Comparison of ENCODE assay signal across 19 mouse cellular contexts in genomic region chr16:35178516-35178915, GRCm38 (mm10). TPM values are rescaled to one million over a fixed set of nuclear protein-coding genes. Genes with fewer than 3 reads are reported as not detected.
DNase-seq lines count a peak whose midpoint lies in the region; ATAC-seq and TF ChIP-seq lines count a peak whose summit lies in the region.
"Had no signal": no experiment of that assay in that cellular context is flagged by ENCODE, and none has a peak within 500 bp of the region (broad histone marks: within the 10 kb centered on the region; RNA-seq: fewer than 3 reads in every experiment).

No protein-coding gene starts in this region.

- no peak for TF ChIP-seq EP300 in heart, postnatal 0 days (IDR thresholded peaks at IDR 0.05; ENCODE audit: low read depth)

- no peak for DNase-seq in cerebellum, postnatal 10 days
- no peak for DNase-seq in heart, postnatal 0 days (ENCODE audit: low spot score)
- DNase-seq in heart, postnatal 4 days = no peak
- DNase-seq in midbrain, embryonic 11.5 days (ENCODE audit: low spot score, missing footprints) = peak; percentile 49
- DNase-seq in right cerebral cortex, adult 18-20 months = no peak
- DNase-seq: B cell, adult 2 months; thymus, adult 18-20 months; thymus, postnatal 4 days had no signal

- H3K27ac ChIP-seq in heart, postnatal 0 days (ENCODE audit: low read depth) = peak overlapping the region; percentile 46; the same call in 1 of the 2 replicates
- H3K27ac ChIP-seq in midbrain, embryonic 11.5 days (ENCODE audit: low read depth, low read length) = no peak overlapping the region
- no peak overlapping the region for H3K27ac ChIP-seq in midbrain, embryonic 16.5 days (ENCODE audit: low read length)
- H3K27ac ChIP-seq: embryonic facial prominence, embryonic 13.5 days; forebrain, embryonic 15.5 days; heart, embryonic 10.5 days; hindbrain, embryonic 12.5 days; intestine, embryonic 15.5 days; macrophage; midbrain, embryonic 10.5 days; neural tube, embryonic 12.5 days had no signal

- H3K9ac ChIP-seq in heart, postnatal 0 days (replicated peaks; ENCODE audit: low read depth, low read length) = no peak overlapping the region
- H3K9ac ChIP-seq in midbrain, embryonic 11.5 days (ENCODE audit: low read length) = no peak overlapping the region
- H3K9ac ChIP-seq in midbrain, embryonic 16.5 days (ENCODE audit: low read depth, low read length) = no peak overlapping the region
- H3K9ac ChIP-seq: embryonic facial prominence, embryonic 13.5 days; forebrain, embryonic 15.5 days; hindbrain, embryonic 12.5 days; intestine, embryonic 15.5 days; neural tube, embryonic 12.5 days had no signal

- no peaks in the 10 kb centered on the region for H3K9me3 ChIP-seq in heart, postnatal 0 days (replicated peaks; ENCODE audit: control insufficient read depth, low read length)
- H3K9me3 ChIP-seq in midbrain, embryonic 11.5 days (ENCODE audit: control insufficient read depth, low read length) = no peaks in the 10 kb centered on the region
- no peaks in the 10 kb centered on the region for H3K9me3 ChIP-seq in midbrain, embryonic 16.5 days (replicated peaks; ENCODE audit: control insufficient read depth, low read length, poor library complexity, severe bottlenecking)
- H3K9me3 ChIP-seq: embryonic facial prominence, embryonic 13.5 days; forebrain, embryonic 15.5 days; heart, embryonic 10.5 days; hindbrain, embryonic 12.5 days; intestine, embryonic 15.5 days; midbrain, embryonic 10.5 days; neural tube, embryonic 12.5 days had no signal

- peaks cover 33% of the 10 kb centered on the region for H3K4me1 ChIP-seq in heart, postnatal 0 days (ENCODE audit: control insufficient read depth, insufficient read depth)
- H3K4me1 ChIP-seq in midbrain, embryonic 11.5 days (ENCODE audit: control insufficient read depth, insufficient read depth, low read length) = no peaks in the 10 kb centered on the region
- H3K4me1 ChIP-seq in midbrain, embryonic 16.5 days (ENCODE audit: control insufficient read depth, insufficient read depth, low read length) = peaks cover 8% of the 10 kb centered on the region

- H3K36me3 ChIP-seq in heart, postnatal 0 days (replicated peaks; ENCODE audit: control insufficient read depth, insufficient read depth, low read length) = no peaks in the 10 kb centered on the region
- no peaks in the 10 kb centered on the region for H3K36me3 ChIP-seq in midbrain, embryonic 11.5 days (ENCODE audit: control insufficient read depth, insufficient read depth, low read length)
- H3K36me3 ChIP-seq in midbrain, embryonic 16.5 days (ENCODE audit: control insufficient read depth, insufficient read depth, low read length) = no peaks in the 10 kb centered on the region
- H3K36me3 ChIP-seq: embryonic facial prominence, embryonic 13.5 days; forebrain, embryonic 15.5 days; hindbrain, embryonic 12.5 days; intestine, embryonic 15.5 days; midbrain, embryonic 10.5 days had no signal

- 51% methylated on average over 3 of the region's 3 CpGs for WGBS in heart, postnatal 0 days
- WGBS in midbrain, embryonic 11.5 days = 88% methylated on average over 3 of the region's 3 CpGs
- WGBS in midbrain, embryonic 16.5 days = 82% methylated on average over 3 of the region's 3 CpGs

- no peaks in the 10 kb centered on the region for H3K27me3 ChIP-seq in heart, postnatal 0 days (ENCODE audit: control insufficient read depth, insufficient read depth, low read length)
- H3K27me3 ChIP-seq in midbrain, embryonic 11.5 days (ENCODE audit: control insufficient read depth, insufficient read depth, low read length) = no peaks in the 10 kb centered on the region
- H3K27me3 ChIP-seq in midbrain, embryonic 16.5 days (ENCODE audit: control insufficient read depth, insufficient read depth, low read depth, low read length) = no peaks in the 10 kb centered on the region
- H3K27me3 ChIP-seq: embryonic facial prominence, embryonic 13.5 days; forebrain, embryonic 15.5 days; hindbrain, embryonic 12.5 days; intestine, embryonic 15.5 days; neural tube, embryonic 12.5 days had no signal

- peak; percentile 22; the same call in 1 of the 2 replicates for ATAC-seq in cerebellum, adult (ENCODE audit: insufficient number of reproducible peaks, low FRiP score, low TSS enrichment)
- no peak for ATAC-seq in heart, postnatal 0 days (ENCODE audit: insufficient read depth, low read depth)
- no peak for ATAC-seq in midbrain, embryonic 11.5 days (ENCODE audit: low FRiP score)
- no peak for ATAC-seq in midbrain, embryonic 16.5 days
- ATAC-seq: forebrain, embryonic 15.5 days; intestine, embryonic 15.5 days had no signal

- H3K4me2 ChIP-seq in heart, postnatal 0 days (ENCODE audit: low read depth, low read length) = no peak overlapping the region
- H3K4me2 ChIP-seq in midbrain, embryonic 11.5 days = no peak overlapping the region
- no peak overlapping the region for H3K4me2 ChIP-seq in midbrain, embryonic 16.5 days (ENCODE audit: low read length)
- H3K4me2 ChIP-seq: embryonic facial prominence, embryonic 13.5 days; forebrain, embryonic 15.5 days; hindbrain, embryonic 12.5 days; intestine, embryonic 15.5 days; neural tube, embryonic 12.5 days had no signal

- TF ChIP-seq CTCF in heart, postnatal 0 days (IDR thresholded peaks at IDR 0.05; ENCODE audit: low read depth) = no peak

- H3K4me3 ChIP-seq in heart, postnatal 0 days (ENCODE audit: low read depth, low read length) = no peak overlapping the region
- no peak overlapping the region for H3K4me3 ChIP-seq in midbrain, embryonic 11.5 days (ENCODE audit: low read depth, low read length)
- no peak overlapping the region for H3K4me3 ChIP-seq in midbrain, embryonic 16.5 days (ENCODE audit: low read depth, low read length)
- H3K4me3 ChIP-seq: embryonic facial prominence, embryonic 13.5 days; forebrain, embryonic 15.5 days; heart, embryonic 10.5 days; hindbrain, embryonic 12.5 days; intestine, embryonic 15.5 days; midbrain, embryonic 10.5 days; neural tube, embryonic 12.5 days had no signal

RNA-seq across cellular contexts. Expression of gene Adcy5, which starts 23.8 kb away (rescaled TPM):
- 81.4 and 84.7 TPM in 2 replicates for total RNA-seq in heart, postnatal 0 days (2014; rRNA removed; ENCODE audit: low replicate concordance)
- 9.6 and 11.3 TPM in 2 replicates for polyA plus RNA-seq in heart, postnatal 0 days (2015; fragmentation: Nextera tagmentation; extraction: Ambion mirVana)
- 10 to 100 TPM; 65.2 to 65.7 TPM for total RNA-seq in heart, postnatal 4 days (2021)
- 1.7 TPM in 2 replicates for polyA plus RNA-seq in midbrain, embryonic 11.5 days (2014; fragmentation: Nextera tagmentation; extraction: Ambion mirVana)
- 7.0 and 7.1 TPM in 2 replicates for polyA plus RNA-seq in midbrain, embryonic 16.5 days (2015; fragmentation: Nextera tagmentation; extraction: Ambion mirVana)
- total RNA-seq: monocyte, adult 5-6 weeks had no signal
